Mouse (Mus musculus) heart, embryonic 14.5 days (tissue): ENCODE measurements around the gene Upk3a. TPM values are rescaled to one million over a fixed set of nuclear protein-coding genes. Genes with fewer than 3 reads are reported as not detected.

Experiments
- ATAC-seq: fragments of 200-750 bp; cut with Nextera tagmentation; 2 replicates; pipeline ENCODE4 v1.8.0; 2017; ENCODE audit warnings: low read depth, moderate TSS enrichment; ENCODE audit not compliant: insufficient number of reproducible peaks, insufficient read depth, low FRiP score
- H3K27ac ChIP-seq, 2 experiments: fragments of 200-500 bp in 1 of 2; fragments of 300-500 bp in 1 of 2; sonication (generic) in 1 of 2; replicated peaks in 1 of 2; 2 replicates each; pipeline ENCODE4 v1.5.1; 2012 to 2014; ENCODE audit warnings: low read depth in 2 of 2, low read length in 2 of 2, control low read depth in 1 of 2, mild to moderate bottlenecking in 1 of 2, mixed read lengths in 1 of 2; ENCODE audit not compliant: control insufficient read depth in 1 of 2, insufficient read depth in 1 of 2
- H3K27me3 ChIP-seq: fragments of 300-500 bp; sonication (generic); 2 replicates; pipeline ENCODE4 v1.6.1; 2014; ENCODE audit warnings: mild to moderate bottlenecking, low read length, control low read depth; ENCODE audit not compliant: control insufficient read depth, insufficient read depth
- H3K36me3 ChIP-seq: fragments of 300-500 bp; sonication (generic); 2 replicates; pipeline ENCODE4 v1.6.1; 2014; ENCODE audit warnings: mild to moderate bottlenecking, control low read depth, low read length, mixed read lengths; ENCODE audit not compliant: control insufficient read depth, insufficient read depth
- H3K4me1 ChIP-seq, 2 experiments: fragments of 200-500 bp in 1 of 2; fragments of 300-500 bp in 1 of 2; sonication (generic) in 1 of 2; 2 replicates each; pipeline ENCODE4 v1.6.1; 2012 to 2014; ENCODE audit warnings: low read length in 2 of 2, control low read depth in 1 of 2, mixed read lengths in 1 of 2; ENCODE audit not compliant: control insufficient read depth in 2 of 2, insufficient read depth in 2 of 2
- H3K4me2 ChIP-seq: fragments of 300-500 bp; sonication (generic); 2 replicates; pipeline ENCODE4 v1.6.1; 2014; ENCODE audit warnings: mild to moderate bottlenecking, low read length
- H3K4me3 ChIP-seq, 2 experiments: fragments of 200-500 bp in 1 of 2; fragments of 300-500 bp in 1 of 2; sonication (generic) in 1 of 2; 2 replicates each; pipeline ENCODE4 v1.5.1; 2012 to 2014; ENCODE audit warnings: low read length in 2 of 2, mild to moderate bottlenecking in 2 of 2, control low read depth in 1 of 2, low read depth in 1 of 2, moderate library complexity in 1 of 2; ENCODE audit not compliant: control insufficient read depth in 1 of 2, insufficient read depth in 1 of 2
- H3K9ac ChIP-seq: fragments of 300-500 bp; sonication (generic); 2 replicates; pipeline ENCODE4 v1.6.1; 2014; ENCODE audit warnings: mild to moderate bottlenecking, low read length
- H3K9me3 ChIP-seq: fragments of 300-500 bp; sonication (generic); 2 replicates; pipeline ENCODE4 v1.6.1; 2016; ENCODE audit warnings: low read length, control low read depth; ENCODE audit not compliant: control insufficient read depth
- WGBS: fragments of 180-500 bp; shearing (Covaris S2); extraction: QIAGEN DNeasy Blood & Tissue Kit; methylation state at CpG from one replicate; pipeline ENCODE4 v1.1.7; 2014; 5-methylcytosine and 5-hydroxymethylcytosine counted together
- polyA plus RNA-seq: library from polyadenylated mRNA; unstranded; fragments of >200 nt; fragmentation: Nextera tagmentation; extraction: Ambion mirVana; gene quantifications from 2 replicates; pipeline ENCODE4 v1.2.1, GENCODE M21; 2014

Upk3a gene
- polyA plus RNA-seq, 1 experiment from 2014 or later = not detected

DNA sequence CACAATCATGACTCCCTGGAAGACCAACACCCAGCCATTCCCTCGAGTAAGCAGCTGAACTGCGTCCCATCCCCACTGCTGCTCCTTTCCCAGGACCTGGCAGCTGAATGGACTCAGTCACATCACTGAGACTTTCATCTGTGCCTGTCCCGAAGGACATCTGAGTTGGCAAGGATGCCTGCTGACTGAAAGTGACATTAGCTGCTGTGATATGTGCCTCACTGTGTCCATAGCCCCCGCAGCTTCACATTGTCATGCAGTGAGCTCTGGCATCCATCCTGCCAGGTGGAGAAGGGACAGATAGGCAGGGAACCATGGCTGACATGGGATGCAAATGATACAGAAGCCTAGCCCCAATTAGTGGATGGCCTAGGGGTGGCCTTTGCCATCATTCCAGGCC lies 38.2 kb downstream of the Upk3a start:
- Histone ChIP-seq H3K27ac (no peak overlapping the region), H3K27me3 (no peaks in the 10 kb centered on the region), H3K9me3 (no peaks in the 10 kb centered on the region), H3K36me3 (peaks cover 74% of the 10 kb centered on the region), H3K9ac (no peak overlapping the region), H3K4me2 (no peak overlapping the region), H3K4me1 (no peaks in the 10 kb centered on the region), H3K4me3 (no peak overlapping the region)
- ATAC-seq = no peak
- WGBS = 77% methylated on average over 4 of the region's 4 CpGs

DNA sequence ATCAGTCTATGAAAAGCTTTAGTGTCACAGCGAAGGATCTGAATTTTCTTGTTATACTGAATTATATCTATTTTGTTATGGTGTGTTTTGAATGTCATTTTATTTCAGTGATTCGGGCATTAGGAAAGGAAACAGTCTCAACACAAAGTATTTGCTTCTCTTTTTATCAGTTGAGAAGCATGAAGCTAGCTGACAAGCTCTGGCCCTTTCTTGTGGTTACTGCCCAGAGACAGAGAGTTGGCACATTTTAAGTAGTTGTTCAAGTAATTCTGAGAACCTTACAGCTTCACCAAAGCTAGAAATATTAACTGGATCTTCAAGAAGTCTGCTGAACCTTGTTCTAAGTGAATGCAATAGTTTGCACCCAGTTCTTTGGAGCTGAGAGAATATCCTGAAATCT lies 46.5 kb downstream of the Upk3a start:
- no peak overlapping the region for H3K9ac ChIP-seq
- no peaks in the 10 kb centered on the region for H3K9me3 ChIP-seq
- H3K4me1 ChIP-seq = no peaks in the 10 kb centered on the region
- H3K36me3 ChIP-seq = peaks cover 53% of the 10 kb centered on the region
- 88% methylated on average over 2 of the region's 2 CpGs for WGBS
- no peak overlapping the region for H3K27ac ChIP-seq
- no peak overlapping the region for H3K4me3 ChIP-seq
- no peaks in the 10 kb centered on the region for H3K27me3 ChIP-seq
- no peak overlapping the region for H3K4me2 ChIP-seq
- ATAC-seq = no peak

DNA sequence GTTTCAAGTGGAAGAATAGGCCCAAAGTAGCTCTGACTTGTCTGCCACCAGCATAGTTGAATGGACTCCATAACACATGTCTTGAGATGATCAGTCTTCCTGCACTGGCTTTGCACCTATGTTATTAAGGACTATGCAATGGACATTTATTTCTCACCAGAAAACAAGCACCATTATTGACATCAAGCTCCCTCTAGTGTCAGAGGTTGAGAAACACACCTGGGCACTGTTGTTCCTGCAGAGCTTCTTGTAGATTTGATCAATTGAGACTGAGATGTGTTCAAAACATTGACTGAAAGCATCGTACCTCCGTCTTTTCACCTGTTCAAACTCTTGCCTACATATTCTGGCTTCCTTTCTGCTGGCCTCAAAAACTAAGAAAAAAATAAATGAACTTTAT lies 53.6 kb downstream of the Upk3a start:
- Histone ChIP-seq H3K4me3 (no peak overlapping the region), H3K4me2 (no peak overlapping the region), H3K4me1 (no peaks in the 10 kb centered on the region), H3K27me3 (no peaks in the 10 kb centered on the region), H3K9ac (no peak overlapping the region), H3K27ac (no peak overlapping the region), H3K9me3 (no peaks in the 10 kb centered on the region), H3K36me3 (no peaks in the 10 kb centered on the region)
- ATAC-seq = no peak
- 26% methylated on average over 2 of the region's 2 CpGs for WGBS

Other genes with a start within 250 kb of the Upk3a start
- gene Phf21b, start 161.1 kb upstream of the Upk3a start, polyA plus RNA-seq = 0.24 and 0.46 TPM in 2 replicates
- 0.30 and 0.32 TPM in 2 replicates for gene Gm29666, start 97.1 kb upstream of the Upk3a start, polyA plus RNA-seq
- 20.4 TPM in 2 replicates for gene Nup50, start 93.7 kb upstream of the Upk3a start, polyA plus RNA-seq
- gene 5031439G07Rik, start 28.6 kb upstream of the Upk3a start, polyA plus RNA-seq = 9.4 and 9.9 TPM in 2 replicates
- 17.4 and 17.5 TPM in 2 replicates for gene Fam118a, start 11.8 kb downstream of the Upk3a start, polyA plus RNA-seq
- gene Smc1b, start 114.8 kb downstream of the Upk3a start, polyA plus RNA-seq = 0.04 and 0.09 TPM in 2 replicates
- not detected in 2 replicates for gene Ribc2, start 114.9 kb downstream of the Upk3a start, polyA plus RNA-seq
- gene Fbln1, start 188.8 kb downstream of the Upk3a start, polyA plus RNA-seq = 128 and 162 TPM in 2 replicates